Mouse (Mus musculus) layer of hippocampus, postnatal 10 days (tissue): Measurements from ENCODE around the gene Hist1h2bh. TPM values are rescaled to one million over a fixed set of nuclear protein-coding genes. Genes with fewer than 3 reads are reported as not detected.
A peak's percentile ranks its signal among the peaks of the same experiment; 100 is the strongest.

ENCODE experiments used
- DNase-seq, 2 experiments: peaks; one replicate each; pipeline ENCODE4 v3.0.0; 2021; ENCODE audit warnings: low spot score in 2 of 2
- microRNA-seq, 2 experiments: library from miRNA; unstranded; fragments of <30 nt; microRNA quantifications; one replicate each; pipeline ENCODE4 v1.2.0; 2021
- total RNA-seq, 2 experiments: library from RNA; stranded (reverse); gene quantifications; 2 replicates each; pipeline ENCODE4 v1.2.3; 2021

The Hist1h2bh gene
- total RNA-seq, 2 experiments from 2014 or later: 5.1 TPM

DNA sequence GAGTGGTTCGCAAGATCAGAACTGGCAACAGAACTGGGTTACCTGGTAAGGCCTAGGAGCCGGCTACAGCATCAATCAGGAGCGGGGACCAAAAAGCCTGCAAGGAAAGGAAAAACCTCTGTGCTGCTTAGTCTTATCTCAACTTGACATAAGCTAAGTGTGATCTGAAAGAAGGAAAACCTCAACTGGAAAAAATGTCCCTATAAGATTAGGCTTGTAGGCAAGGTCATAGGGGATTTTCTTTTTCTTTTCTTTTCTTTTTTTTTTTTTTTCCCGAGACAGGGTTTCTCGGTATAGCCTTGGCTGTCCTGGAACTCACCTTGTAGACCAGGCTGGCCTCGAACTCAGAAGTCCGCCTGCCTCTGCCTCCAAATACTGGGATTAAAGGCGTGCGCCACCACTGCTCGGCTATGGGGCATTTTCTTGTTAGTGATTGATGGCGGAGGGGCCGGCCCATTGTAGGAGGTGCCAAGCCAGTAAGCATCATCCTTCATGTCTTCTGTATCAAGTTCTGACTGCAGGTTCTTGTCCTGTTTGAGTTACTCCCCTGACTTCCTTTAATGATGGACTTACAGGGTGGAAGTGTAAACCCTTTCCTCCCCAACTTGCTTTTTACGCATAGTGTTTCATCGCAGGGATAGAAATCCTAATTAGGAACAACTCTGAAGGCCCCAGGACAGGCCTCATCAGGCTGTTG lies 36.2 kb downstream of the Hist1h2bh start:
- DNase-seq: no peak

DNA sequence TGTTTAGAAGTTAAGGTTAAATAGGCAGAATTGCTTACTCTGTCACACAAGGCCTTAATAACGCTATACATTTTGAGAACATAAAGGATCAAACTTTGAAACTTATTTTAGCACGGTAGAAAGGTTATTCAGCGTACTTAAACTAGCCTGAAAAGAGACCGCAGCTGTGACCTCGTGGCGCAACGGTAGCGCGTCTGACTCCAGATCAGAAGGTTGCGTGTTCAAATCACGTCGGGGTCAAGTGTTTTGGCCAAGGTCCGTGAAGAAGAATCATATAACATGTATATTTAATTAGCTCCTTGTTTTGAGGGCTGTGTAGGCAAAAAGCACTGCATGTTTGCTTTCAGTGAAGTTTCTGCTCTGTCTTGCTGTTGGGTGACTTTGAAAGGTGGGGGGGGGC lies 36.8 kb downstream of the Hist1h2bh start:
- DNase-seq: no peak

DNA sequence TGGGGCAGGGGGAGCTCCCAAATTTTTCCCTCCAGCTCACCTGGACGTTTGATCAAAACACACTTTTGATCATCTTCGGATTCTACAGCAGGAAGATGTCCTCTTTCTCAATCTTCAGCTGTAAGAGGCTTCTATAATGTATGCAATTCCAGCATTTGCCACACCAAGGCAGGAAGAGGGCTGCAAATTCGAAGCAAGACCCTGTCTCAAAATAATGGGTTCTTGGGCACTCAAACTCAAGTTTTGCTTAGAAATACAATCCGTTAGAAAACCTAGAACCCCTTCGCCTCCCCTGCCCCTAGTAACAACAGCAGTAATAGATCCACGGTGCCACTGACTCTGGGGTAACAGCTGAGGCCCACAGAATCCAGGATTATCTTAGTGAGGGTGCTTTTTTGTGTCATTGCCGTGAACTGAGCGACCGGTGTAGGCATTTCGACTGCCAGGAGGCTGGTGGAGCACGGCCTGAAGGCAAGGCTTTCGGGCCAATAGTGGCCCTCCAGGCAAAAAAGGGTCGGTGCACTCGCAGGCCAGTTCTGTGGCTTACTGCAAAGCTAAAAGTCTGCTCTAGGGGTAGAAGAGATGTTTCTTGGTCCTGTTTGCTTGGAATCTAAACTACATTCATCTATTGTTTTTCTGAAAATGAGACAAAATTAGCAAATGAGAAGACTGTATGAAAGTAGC lies 37.4 kb downstream of the Hist1h2bh start:
- no peak for DNase-seq

DNA sequence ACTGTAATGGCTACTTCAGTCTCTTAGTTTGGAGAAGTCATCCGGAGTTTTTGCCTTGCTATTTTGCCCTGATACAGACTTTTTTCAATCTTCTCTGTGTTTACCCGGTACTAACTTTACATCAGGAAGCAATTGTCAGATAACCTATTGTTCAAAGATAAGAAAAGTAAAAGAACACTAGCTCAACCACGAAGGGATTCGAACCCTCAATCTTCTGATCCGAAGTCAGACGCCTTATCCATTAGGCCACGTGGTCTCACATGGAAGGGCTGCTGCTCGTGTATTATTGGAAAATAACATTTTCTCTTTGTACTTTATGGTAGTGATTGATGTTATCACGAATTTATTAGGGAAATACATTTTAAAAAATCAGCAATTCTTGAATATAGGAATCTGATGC lies 39.4 kb downstream of the Hist1h2bh start:
- DNase-seq: peak; percentile 51 to 73

DNA sequence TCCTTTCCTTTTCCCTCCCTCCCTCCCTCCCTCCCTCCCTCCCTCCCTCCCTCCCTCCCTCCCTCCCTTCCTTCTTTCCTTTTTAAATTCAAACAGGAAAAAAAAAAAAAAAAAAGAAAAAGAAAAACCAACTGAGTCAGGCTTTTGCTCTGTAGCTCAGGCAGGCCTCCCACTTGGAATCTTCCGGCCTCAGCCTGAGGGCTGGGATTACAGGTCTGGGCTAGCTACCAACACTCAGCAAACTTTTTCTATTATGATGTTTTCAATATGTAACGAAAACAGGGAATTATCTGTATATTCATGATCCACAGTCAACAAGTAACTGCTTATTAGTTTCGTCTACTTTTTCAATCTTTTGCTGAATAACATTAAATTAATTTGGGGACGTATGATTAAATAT lies 40.3 kb downstream of the Hist1h2bh start:
- no peak for DNase-seq

DNA sequence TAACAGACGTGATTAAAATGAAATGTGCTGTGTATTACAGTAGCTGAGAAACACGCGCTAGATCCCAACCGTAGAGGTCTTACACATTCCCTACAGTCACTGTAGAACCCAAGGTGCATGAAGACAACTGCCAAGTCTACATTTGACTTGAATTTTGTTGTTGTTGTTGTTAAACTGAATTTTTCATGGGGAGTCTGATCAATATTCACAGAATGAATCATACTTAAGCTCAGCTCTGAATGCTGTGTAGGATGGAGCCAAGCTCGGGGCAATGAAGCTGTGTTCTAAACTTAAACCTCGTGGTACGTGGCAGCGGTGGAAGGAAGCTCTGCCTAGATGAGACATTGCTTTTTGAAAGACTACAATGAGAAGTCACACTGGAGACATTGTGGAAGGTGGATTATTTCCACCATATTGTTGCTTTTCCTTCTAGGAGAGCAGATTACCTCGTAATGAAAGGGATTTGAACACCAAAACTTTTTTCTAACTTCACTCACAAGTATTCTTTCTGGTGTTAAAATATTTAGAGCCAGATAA lies 41.1 kb downstream of the Hist1h2bh start:
- no peak for DNase-seq

DNA sequence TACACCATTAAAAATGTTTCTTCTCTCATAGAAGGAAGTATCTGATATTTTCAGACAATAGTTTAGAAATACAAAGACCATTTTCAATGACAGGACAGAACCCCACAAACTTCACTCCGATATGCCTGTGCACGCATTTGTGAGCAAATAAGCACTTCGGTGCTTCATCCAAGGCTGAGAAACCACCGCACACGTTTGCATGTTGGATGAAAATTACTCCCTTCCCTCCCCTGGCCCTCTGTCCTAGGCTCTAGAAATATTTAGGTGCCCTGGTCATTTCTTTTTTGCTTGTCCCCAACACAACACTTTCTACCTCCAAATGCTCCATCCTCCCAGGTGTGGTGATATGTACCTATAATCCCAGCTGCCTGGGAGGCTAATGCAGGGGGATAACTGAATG lies 41.7 kb downstream of the Hist1h2bh start:
- DNase-seq: no peak

DNA sequence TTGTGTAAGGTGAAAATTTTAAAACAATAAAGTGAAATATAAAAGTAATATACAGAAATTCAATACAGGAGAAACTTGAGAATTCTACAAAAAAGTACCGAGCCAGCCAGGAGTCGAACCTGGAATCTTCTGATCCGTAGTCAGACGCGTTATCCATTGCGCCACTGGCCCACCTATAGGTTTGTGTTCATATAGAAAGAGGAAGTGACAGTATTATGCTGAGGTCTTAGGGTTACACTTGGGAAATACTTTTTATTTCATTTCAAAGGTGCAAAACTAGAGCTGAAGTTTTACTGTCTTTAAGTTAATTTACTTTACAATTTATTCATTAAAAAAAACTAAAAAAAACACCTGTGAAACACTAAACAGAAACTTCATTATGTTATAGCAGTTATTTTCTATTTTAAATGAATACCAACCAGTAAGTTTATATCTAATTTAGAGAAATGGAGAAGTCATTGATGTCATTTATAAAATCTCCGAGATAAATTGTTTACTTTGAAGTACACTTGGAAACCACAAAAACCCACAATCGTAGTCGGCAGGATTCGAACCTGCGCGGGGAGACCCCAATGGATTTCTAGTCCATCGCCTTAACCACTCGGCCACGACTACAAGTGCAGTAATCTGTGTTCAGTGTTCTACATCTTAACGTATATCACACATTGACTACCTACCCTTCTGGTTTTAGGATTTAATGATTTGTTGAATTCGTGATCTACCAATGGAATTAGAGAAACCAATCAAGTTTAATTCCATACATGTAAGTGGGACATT lies 42.6 kb downstream of the Hist1h2bh start:
- DNase-seq: peak; percentile 50 to 71

DNA sequence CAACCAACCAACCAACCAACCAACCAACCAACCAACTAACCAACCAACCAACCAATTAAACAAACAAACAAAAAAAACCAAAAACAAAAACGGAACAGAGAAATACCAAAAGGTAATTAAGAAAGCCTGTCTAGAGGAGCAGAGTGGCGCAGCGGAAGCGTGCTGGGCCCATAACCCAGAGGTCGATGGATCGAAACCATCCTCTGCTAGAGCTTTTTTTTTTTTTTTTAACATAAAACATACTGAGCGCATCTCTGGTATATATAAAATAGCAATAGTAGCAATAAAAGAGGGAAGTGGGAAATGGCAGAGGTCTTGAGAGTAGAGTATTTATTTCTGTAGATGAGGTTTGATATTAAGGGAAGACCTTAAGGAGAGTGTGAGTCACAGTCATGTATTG lies 43.2 kb downstream of the Hist1h2bh start:
- no peak for DNase-seq

DNA sequence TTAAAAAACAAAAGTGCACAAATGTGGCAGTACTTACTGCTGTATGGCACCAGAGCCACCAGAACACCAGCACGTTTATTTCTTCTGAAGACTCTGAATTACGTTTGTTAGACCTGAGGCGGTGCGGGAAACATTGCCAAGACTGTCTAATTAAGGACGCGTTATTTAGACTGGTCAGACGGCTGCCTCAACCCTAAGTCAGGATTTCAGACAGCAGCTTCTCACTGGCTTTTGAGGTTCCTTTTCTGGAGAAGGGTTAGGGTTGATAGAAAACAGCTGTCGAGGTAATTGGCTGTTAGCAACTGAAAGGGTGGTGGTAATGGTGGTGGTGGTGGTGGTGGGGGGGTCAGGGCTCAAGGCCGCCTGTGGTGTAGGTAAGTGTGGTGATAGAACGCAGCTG lies 44.5 kb downstream of the Hist1h2bh start:
- no peak for DNase-seq

DNA sequence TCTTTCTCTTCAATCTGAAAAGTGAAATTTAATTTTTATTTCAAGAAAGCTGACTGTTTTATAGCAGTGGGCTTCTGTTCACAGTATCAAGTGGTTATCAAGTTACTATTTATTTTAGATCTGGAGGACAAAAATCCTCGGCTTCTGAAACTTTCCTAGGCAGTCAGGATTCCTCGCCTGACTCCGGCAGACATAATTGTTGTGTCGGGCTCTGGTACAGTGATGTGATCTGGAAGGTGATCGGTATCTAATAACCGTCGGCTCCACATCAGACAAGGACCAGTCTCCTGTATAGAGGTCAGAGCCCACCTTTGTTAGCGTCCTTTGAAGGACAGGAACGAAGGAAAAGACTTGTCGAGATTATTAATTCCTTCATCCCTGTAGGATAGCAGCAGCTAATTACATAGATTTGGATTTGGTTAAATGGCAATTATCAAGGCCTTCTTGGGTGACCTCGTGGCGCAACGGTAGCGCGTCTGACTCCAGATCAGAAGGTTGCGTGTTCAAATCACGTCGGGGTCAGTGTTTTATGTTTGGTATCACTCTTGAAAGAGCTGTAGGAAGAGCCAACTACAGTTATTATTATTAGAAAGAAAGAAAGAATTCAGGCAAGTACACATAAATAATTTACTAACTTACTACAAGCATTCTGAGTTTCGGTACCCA lies 45.4 kb downstream of the Hist1h2bh start:
- DNase-seq: peak; percentile 36 to 62

DNA sequence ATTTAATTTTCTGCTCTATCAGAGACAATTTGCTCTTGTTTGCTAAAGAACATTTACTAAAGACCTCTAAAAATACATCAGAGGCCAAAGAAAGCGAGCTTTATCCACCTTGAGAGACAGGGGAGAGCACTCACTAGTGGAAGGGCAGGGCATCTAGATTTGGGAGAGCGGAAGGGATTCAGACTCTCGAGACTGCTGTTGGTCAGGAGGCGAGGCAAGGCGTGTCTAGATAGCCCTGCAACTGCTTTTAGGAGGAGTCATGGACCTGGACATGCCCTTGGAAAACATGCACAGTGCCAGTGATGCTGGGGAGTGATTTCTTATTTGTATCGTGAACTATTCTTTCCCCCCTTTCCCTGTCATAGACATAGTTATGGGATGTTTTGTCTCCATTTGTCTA lies 47.7 kb downstream of the Hist1h2bh start:
- no peak for DNase-seq

DNA sequence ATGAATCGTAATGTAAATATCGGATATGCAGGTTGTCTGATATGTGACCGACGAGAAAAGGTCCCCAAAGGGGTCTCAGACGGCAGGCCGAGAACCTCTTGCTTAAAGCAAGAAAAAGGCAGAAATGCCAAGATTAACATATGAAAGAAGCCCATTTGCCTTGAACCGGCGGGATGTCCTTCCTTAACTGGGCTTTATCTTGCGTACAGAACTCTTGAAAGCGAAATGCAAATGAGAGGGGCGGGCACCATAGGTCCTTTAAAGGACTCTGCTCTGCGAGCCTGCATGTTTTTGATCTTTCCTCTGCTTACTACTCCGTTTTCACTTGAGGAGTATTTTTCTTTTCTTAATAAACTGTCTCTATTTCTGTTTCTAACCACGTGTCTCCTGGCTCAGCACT lies 51.2 kb downstream of the Hist1h2bh start:
- DNase-seq: no peak

Small RNAs within 50 kb of the gene (microRNA-seq; reads per million reads assigned to microRNA genes)
- gene Gm44297 (0 reads per million in 2 experiments), gene Gm44359 (0 reads per million in 2 experiments), gene Gm44394 (0 reads per million in 2 experiments), gene n-TStga1 (0.20 to 0.22 reads per million in 2 experiments)

Other genes with a start within 250 kb of the Hist1h2bh start
- 10 to 100 TPM; 37.0 to 40.8 TPM for gene Zfp322a, start 174.2 kb downstream of the Hist1h2bh start, total RNA-seq
- gene Abt1, start 119.5 kb downstream of the Hist1h2bh start, total RNA-seq: 1 to 10 TPM; 7.0 to 7.5 TPM
- gene Btn1a1, start 77.5 kb downstream of the Hist1h2bh start, total RNA-seq: not detected
- under 1 TPM; 0.53 to 0.58 TPM for gene Btn2a2, start 54.5 kb downstream of the Hist1h2bh start, total RNA-seq
- gene Hist1h4h, start 12.3 kb downstream of the Hist1h2bh start, total RNA-seq: 100 to 1,000 TPM; 280 to 315 TPM
- gene Hist1h2af, start 9.5 kb downstream of the Hist1h2bh start, total RNA-seq: 10 to 100 TPM; 45.7 to 51.3 TPM
- gene Hist1h3g, start 8.0 kb downstream of the Hist1h2bh start, total RNA-seq: 10 to 100 TPM; 19.1 to 19.9 TPM
- gene Hist1h3f, start 660 bp upstream of the Hist1h2bh start, total RNA-seq: 10 to 100 TPM; 28.3 to 32.7 TPM
- 100 to 1,000 TPM; 140 to 182 TPM for gene Hist1h4f, start 8.3 kb upstream of the Hist1h2bh start, total RNA-seq
- gene Hist1h1d, start 9.9 kb upstream of the Hist1h2bh start, total RNA-seq: 1 to 10 TPM; 6.4 to 6.6 TPM
- 10 to 100 TPM; 77.0 to 85.3 TPM for gene Hist1h3e, start 19.0 kb upstream of the Hist1h2bh start, total RNA-seq
- gene Hist1h2ae, start 27.8 kb upstream of the Hist1h2bh start, total RNA-seq: 10 to 100 TPM; 13.0 to 14.0 TPM
- 100 to 1,000 TPM; 105 to 126 TPM for gene Hist1h2bg, start 28.0 kb upstream of the Hist1h2bh start, total RNA-seq
- 10 to 100 TPM; 44.2 to 62.6 TPM for gene Hist1h2bf, start 30.8 kb upstream of the Hist1h2bh start, total RNA-seq
- 1 to 10 TPM; 5.3 to 5.6 TPM for gene Hist1h2ad, start 31.0 kb upstream of the Hist1h2bh start, total RNA-seq
- gene Hist1h3d, start 32.4 kb upstream of the Hist1h2bh start, total RNA-seq: 10 to 100 TPM; 13.0 to 15.0 TPM
- gene Hist1h4d, start 38.2 kb upstream of the Hist1h2bh start, total RNA-seq: 100 to 1,000 TPM; 147 to 163 TPM
- gene Hist1h2be, start 77.7 kb upstream of the Hist1h2bh start, total RNA-seq: 1 to 10 TPM; 6.7 to 8.4 TPM
- gene Hist1h1e, start 79.2 kb upstream of the Hist1h2bh start, total RNA-seq: 10 to 100 TPM; 69.3 to 81.5 TPM
- gene Hist1h2ac, start 140.6 kb upstream of the Hist1h2bh start, total RNA-seq: 1 to 10 TPM; 2.6 to 3.3 TPM
- 10 to 100 TPM; 27.9 to 28.0 TPM for gene Hist1h2bc, start 140.8 kb upstream of the Hist1h2bh start, total RNA-seq
- gene Hist1h1t, start 152.4 kb upstream of the Hist1h2bh start, total RNA-seq: not detected
- 100 to 1,000 TPM; 102 to 111 TPM for gene Hist1h4c, start 155.1 kb upstream of the Hist1h2bh start, total RNA-seq
- 1 to 10 TPM; 3.4 to 5.9 TPM for gene Hfe, start 167.5 kb upstream of the Hist1h2bh start, total RNA-seq
- gene Hist1h1c, start 195.4 kb upstream of the Hist1h2bh start, total RNA-seq: 100 to 1,000 TPM in 1 of 2 experiments, 10 to 100 TPM in 1; 87.1 to 106 TPM
- 10 to 100 TPM; 23.5 to 26.8 TPM for gene Hist1h3c, start 202.2 kb upstream of the Hist1h2bh start, total RNA-seq
- 10 to 100 TPM; 38.1 to 45.9 TPM for gene Hist1h2bb, start 203.3 kb upstream of the Hist1h2bh start, total RNA-seq
- gene Hist1h2ab, start 207.7 kb upstream of the Hist1h2bh start, total RNA-seq: 10 to 100 TPM; 65.7 to 68.4 TPM
- gene Hist1h3b, start 208.9 kb upstream of the Hist1h2bh start, total RNA-seq: 10 to 100 TPM; 67.7 to 73.1 TPM
- 10 to 100 TPM; 80.9 to 84.6 TPM for gene Hist1h4b, start 213.6 kb upstream of the Hist1h2bh start, total RNA-seq
- gene Hist1h4a, start 217.8 kb upstream of the Hist1h2bh start, total RNA-seq: 10 to 100 TPM; 71.9 to 72.7 TPM
- gene Hist1h3a, start 219.0 kb upstream of the Hist1h2bh start, total RNA-seq: 10 to 100 TPM; 68.7 to 70.1 TPM
- gene Hist1h1a, start 220.3 kb upstream of the Hist1h2bh start, total RNA-seq: 10 to 100 TPM; 47.3 to 51.5 TPM
- not detected for gene Trim38, start 226.5 kb upstream of the Hist1h2bh start, total RNA-seq